Mouse (Mus musculus): Measurements from ENCODE around the gene Ppih. TPM values are rescaled to one million over a fixed set of nuclear protein-coding genes. Genes with fewer than 3 reads are reported as not detected.

Gene Ppih
- 41.7 and 41.9 TPM in 2 replicates for total RNA-seq (2014; rRNA removed)
- polyA plus RNA-seq (2015; fragmentation: Nextera tagmentation; extraction: Ambion mirVana), result 60.0 and 71.0 TPM in 2 replicates

DNA sequence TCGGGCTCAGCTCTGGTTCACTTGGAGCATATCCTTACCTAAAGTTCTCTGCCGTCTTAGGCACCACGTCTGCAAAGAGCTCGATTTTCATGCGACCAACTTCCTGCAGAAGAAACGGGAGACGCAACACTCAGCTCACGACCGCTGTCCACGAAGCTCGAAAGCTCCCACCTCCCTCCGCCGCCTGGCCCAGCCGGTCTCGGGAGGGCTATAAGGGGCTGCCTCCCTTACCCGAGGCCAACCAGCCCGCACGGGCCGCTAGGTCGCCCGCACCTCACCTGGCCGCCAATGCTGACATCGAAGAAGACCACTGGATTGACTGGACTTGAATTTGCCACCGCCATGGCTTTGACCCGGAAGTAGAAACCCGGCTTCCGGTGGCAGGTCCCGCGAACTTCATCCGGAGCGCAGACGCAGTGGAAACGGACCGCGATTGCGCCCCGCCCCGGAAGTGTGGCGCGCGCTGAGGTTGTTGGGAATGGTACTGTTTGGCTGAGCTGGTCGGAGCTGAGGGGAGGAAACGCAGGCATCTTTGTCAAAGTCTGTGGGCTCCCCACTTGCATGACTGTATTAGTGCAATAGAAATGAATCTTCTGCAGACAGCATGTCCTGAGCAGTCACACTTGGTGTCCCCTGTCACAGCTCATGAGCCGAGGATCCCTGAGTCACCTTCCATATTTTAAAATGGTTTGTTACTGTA lies at the start of gene Ppih:
TSS of gene Ppih (minus strand) at position 416 of the 700 bp plus-strand sequence.
- Histone ChIP-seq H3K4me3 (ENCODE audit: low read depth, low read length) (peak within 1 kb of the TSS; percentile 64), H3K9me3 (ENCODE audit: low read length) (no peaks in the 10 kb centered on the region), H3K27me3 (ENCODE audit: insufficient read depth, low read length) (no peaks in the 10 kb centered on the region), H3K36me3 (ENCODE audit: insufficient read depth) (peaks cover 29% of the 10 kb centered on the region), H3K4me2 (ENCODE audit: low read depth) (peak within 1 kb of the TSS; percentile 88), H3K9ac (peak within 1 kb of the TSS; percentile 68), H3K4me1 (ENCODE audit: insufficient read depth) (peaks cover 6% of the 10 kb centered on the region), H3K27ac (ENCODE audit: low read depth, low read length) (peak within 1 kb of the TSS; percentile 93)
- TF ChIP-seq CTCF (IDR thresholded peaks at IDR 0.05; ENCODE audit: low read depth), result no peak; the same call in 1 of the 2 replicates
- DNase-seq (peak; percentile 97), ATAC-seq (peak; percentile 99)
- 3% methylated on average over 44 of the region's 44 CpGs for WGBS

DNA sequence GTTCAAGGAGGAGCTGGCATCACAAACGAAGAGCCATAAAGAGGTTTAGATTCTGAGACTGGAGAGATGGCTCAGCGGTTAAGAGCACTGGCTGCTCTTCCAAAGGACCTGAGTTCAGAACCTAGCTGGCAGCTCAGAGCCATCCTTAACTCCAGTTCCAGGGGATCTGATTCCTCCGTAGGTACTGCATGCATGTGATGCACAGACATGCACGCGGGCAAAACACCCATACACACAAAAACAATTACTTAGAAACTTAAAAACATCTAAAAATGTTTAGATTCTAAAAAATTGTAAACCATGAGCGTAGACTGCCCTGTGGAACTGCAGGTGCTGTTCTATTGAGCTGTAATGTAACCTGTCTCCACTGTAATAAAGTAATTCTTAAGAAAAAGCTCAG lies 49.1 kb upstream of the Ppih start:
- H3K9me3 ChIP-seq (ENCODE audit: low read length), result no peaks in the 10 kb centered on the region
- no peak overlapping the region for H3K4me2 ChIP-seq (ENCODE audit: low read depth)
- H3K27ac ChIP-seq (ENCODE audit: low read depth, low read length), result no peak overlapping the region
- no peaks in the 10 kb centered on the region for H3K36me3 ChIP-seq (ENCODE audit: insufficient read depth)
- H3K27me3 ChIP-seq (ENCODE audit: insufficient read depth, low read length), result no peaks in the 10 kb centered on the region
- no peak overlapping the region for H3K9ac ChIP-seq
- ATAC-seq (no peak), DNase-seq (no peak)
- no peak overlapping the region for H3K4me3 ChIP-seq (ENCODE audit: low read depth, low read length)
- TF ChIP-seq CTCF (IDR thresholded peaks at IDR 0.05; ENCODE audit: low read depth), result no peak
- H3K4me1 ChIP-seq (ENCODE audit: insufficient read depth), result no peaks in the 10 kb centered on the region
- WGBS, result 87% methylated on average over 6 of the region's 6 CpGs

DNA sequence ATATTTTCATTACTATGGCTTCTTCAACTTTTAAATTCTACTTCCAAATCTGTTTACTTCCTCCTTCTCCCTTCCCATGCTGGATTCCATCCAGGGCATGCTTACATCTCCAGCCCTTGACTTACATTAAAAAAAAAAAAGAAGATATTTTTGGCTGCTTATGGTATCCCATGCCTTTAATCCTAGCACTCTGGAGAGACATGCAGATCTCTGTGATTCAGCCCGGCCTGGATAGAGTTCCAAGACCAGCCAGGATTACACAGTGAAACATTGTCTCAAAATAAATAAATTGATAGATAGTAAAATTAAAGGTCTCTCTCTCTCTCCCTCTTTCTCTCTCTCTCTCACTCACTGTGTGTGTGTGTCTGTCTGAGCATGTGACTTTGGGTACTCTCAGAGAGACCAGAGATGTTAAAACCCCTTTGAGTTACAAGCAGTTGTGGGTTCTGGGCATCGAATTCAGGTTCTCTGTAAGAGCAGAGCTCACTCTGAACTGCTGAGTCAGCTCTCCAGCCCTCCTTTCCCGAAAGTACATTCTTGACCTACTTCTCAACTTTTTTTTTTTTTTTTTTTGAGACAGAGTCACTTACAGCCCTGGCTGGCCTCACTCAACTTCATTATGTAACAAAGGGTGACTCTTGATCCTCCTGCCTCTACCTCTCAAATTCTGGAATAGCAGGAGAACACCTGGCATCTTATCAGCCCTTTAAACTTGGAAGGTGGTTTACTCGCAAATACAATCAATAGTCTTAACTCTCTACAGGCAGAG lies 46.6 kb upstream of the Ppih start:
- no peaks in the 10 kb centered on the region for H3K36me3 ChIP-seq (ENCODE audit: insufficient read depth)
- ATAC-seq, result no peak
- H3K27me3 ChIP-seq (ENCODE audit: insufficient read depth, low read length), result no peaks in the 10 kb centered on the region
- H3K9ac ChIP-seq, result no peak overlapping the region
- 74% methylated on average over 4 of the region's 4 CpGs for WGBS
- H3K4me1 ChIP-seq (ENCODE audit: insufficient read depth), result no peaks in the 10 kb centered on the region
- no peak for TF ChIP-seq CTCF (IDR thresholded peaks at IDR 0.05; ENCODE audit: low read depth)
- DNase-seq, result no peak
- H3K4me2 ChIP-seq (ENCODE audit: low read depth), result no peak overlapping the region
- H3K27ac ChIP-seq (ENCODE audit: low read depth, low read length), result no peak overlapping the region
- H3K4me3 ChIP-seq (ENCODE audit: low read depth, low read length), result no peak overlapping the region
- no peaks in the 10 kb centered on the region for H3K9me3 ChIP-seq (ENCODE audit: low read length)

DNA sequence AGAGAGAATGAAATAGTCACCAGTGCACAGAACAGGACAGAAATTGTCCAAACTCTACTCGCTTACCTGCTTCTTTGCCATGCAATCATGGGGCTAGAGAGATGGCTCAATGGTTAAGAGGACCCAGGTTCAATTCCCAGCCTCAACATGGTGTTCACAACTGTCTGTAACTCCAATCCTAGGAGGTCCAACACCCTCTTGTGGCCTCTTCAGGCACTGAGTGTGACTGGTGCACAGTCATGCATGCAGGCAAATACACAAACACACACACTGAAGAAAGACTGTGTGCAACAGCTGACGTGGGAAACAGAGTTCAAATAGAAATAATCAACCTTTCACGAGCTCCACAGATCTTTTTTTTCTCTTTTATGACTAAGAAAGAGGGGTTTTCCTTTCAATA lies 41.9 kb upstream of the Ppih start:
- Histone ChIP-seq H3K36me3 (ENCODE audit: insufficient read depth) (no peaks in the 10 kb centered on the region), H3K9me3 (ENCODE audit: low read length) (no peaks in the 10 kb centered on the region), H3K27ac (ENCODE audit: low read depth, low read length) (no peak overlapping the region), H3K9ac (no peak overlapping the region), H3K27me3 (ENCODE audit: insufficient read depth, low read length) (no peaks in the 10 kb centered on the region), H3K4me3 (ENCODE audit: low read depth, low read length) (no peak overlapping the region), H3K4me1 (ENCODE audit: insufficient read depth) (no peaks in the 10 kb centered on the region), H3K4me2 (ENCODE audit: low read depth) (no peak overlapping the region)
- ATAC-seq (no peak), DNase-seq (no peak)
- 83% methylated on average over 3 of the region's 3 CpGs for WGBS
- TF ChIP-seq CTCF (IDR thresholded peaks at IDR 0.05; ENCODE audit: low read depth), result no peak

DNA sequence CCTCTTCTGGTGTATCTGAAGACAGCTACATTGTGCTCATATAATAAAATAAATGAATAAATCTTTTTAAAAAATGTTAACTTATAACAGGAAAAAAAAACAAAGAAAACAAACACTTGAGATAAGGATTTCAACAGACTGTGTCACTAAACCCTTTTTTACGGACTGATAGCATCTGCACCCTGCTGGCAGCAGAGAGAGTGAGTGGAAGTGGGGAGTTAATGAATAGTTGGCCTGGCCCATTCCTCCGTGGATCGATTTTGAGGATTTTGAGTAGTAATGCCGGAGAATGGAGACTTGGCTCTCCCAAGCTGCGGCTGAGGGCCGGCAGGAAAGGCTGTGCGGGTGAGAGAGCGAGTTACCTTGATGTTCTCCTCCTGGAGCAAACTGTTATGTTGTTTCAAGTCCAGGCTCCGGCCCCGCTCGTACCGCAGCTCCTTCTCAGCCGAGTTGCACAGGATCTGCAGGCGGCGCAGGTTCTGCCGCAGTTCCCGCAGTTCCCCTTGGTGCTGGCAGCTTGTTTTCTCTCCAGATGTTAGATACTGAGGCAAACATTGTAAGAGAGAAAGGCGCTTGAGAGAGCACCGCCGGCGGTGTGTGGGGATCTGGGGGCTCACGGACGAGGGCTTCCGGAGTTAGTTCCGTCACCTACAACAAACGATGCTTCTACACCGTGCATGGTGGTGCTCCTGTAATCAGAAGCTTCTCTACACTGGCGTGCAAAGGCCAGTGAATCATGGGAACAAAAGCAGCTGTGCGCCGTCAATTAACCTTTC lies 39.0 kb upstream of the Ppih start:
- Histone ChIP-seq H3K4me3 (ENCODE audit: low read depth, low read length) (peak overlapping the region; percentile 21), H3K27me3 (ENCODE audit: insufficient read depth, low read length) (no peaks in the 10 kb centered on the region), H3K4me2 (ENCODE audit: low read depth) (peak overlapping the region; percentile 42), H3K9ac (peak overlapping the region; percentile 31), H3K27ac (ENCODE audit: low read depth, low read length) (peak overlapping the region; percentile 9), H3K4me1 (ENCODE audit: insufficient read depth) (no peaks in the 10 kb centered on the region), H3K9me3 (ENCODE audit: low read length) (no peaks in the 10 kb centered on the region), H3K36me3 (ENCODE audit: insufficient read depth) (no peaks in the 10 kb centered on the region)
- peak; percentile 76 for ATAC-seq
- no peak; the same call in 1 of the 2 replicates for TF ChIP-seq CTCF (IDR thresholded peaks at IDR 0.05; ENCODE audit: low read depth)
- DNase-seq, result peak; percentile 58
- 8% methylated on average over 30 of the region's 30 CpGs for WGBS

DNA sequence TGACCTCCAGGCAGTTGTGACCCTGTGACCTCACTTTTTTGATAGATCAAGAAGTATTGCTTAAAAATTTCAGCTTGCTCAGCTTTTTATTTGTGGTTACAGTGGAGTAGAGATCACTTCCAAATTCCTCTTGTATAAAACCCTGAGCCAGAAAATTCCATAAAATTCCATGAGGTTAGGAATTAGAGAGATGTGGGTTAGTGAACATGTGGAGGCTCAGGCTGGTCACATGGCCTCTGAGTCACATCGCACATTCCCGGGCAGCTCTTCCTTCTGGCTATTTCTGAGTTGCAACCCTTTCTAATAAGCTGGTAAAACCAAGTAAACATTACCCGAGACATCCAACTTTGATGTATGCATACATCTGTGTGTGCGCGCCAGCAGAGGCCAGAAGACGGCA lies 25.2 kb upstream of the Ppih start:
- Histone ChIP-seq H3K9ac (no peak overlapping the region), H3K27me3 (ENCODE audit: insufficient read depth, low read length) (no peaks in the 10 kb centered on the region)
- ATAC-seq, result no peak

More for the DNA sequence above, 25.2 kb upstream of the Ppih start:
- DNase-seq, result no peak
- Histone ChIP-seq H3K27ac (ENCODE audit: low read depth, low read length) (no peak overlapping the region), H3K9me3 (ENCODE audit: low read length) (no peaks in the 10 kb centered on the region), H3K4me2 (ENCODE audit: low read depth) (no peak overlapping the region), H3K36me3 (ENCODE audit: insufficient read depth) (0 out of 2 replicates have a peak, but pooled peaks cover 3% of the 10 kb centered on the region), H3K4me3 (ENCODE audit: low read depth, low read length) (no peak overlapping the region), H3K4me1 (ENCODE audit: insufficient read depth) (no peaks in the 10 kb centered on the region)
- WGBS, result 96% methylated on average over 6 of the region's 6 CpGs
- no peak for TF ChIP-seq CTCF (IDR thresholded peaks at IDR 0.05; ENCODE audit: low read depth)
